Mouse (Mus musculus): ENCODE results near the gene Dzip1l.

GRCm38 (mm10) chr9:99662887-99663286 is 33.6 kb downstream of the Dzip1l start:
- TF ChIP-seq CTCF (IDR thresholded peaks at IDR 0.05; ENCODE audit: borderline replicate concordance, control insufficient read depth, extremely low read depth, insufficient read depth, low read length, poor library complexity) (no peak), POLR2A (IDR thresholded peaks at IDR 0.05; ENCODE audit: control insufficient read depth, extremely low read depth, insufficient read depth, low read length, poor library complexity) (no peak)

Measured in thymus, adult 2 months (tissue).